8 mouse cellular contexts compared by ENCODE assay signal in the genomic region with DNA sequence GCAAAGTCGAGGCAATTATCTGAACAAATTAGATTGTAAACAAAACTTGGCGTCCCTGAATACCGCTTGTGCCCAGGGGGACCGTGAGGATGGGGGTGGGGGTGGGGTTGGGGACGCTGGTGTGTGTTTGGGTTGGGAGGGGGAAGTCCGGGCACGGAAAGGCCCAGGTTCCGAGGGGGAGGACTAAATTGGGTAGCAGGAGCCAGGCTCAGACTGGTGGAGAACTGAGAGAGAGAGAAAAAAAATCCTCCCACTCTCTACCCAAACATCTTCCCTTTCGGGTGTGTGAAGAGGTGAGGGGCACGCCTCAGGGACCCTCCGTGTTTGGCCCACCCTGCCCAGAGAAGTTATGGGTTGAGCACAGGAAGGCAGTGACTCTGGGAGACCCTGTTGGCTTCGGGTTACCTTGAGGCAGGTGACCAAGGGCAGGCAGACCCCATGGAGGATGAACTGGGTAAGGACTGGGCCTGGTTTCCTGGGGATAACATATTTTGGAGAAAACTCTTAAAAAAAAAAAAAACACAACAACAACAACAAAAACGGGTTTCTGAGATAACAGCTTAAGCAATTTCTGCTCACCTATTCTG. TPM values are rescaled to one million over a fixed set of nuclear protein-coding genes. Genes with fewer than 3 reads are reported as not detected.
DNase-seq lines count a peak whose midpoint lies in the region; ATAC-seq and TF ChIP-seq lines count a peak whose summit lies in the region.

No protein-coding gene starts in this region.

- peak overlapping the region; percentile 98 for H3K4me3 ChIP-seq in lung, embryonic 15.5 days
- H3K4me3 ChIP-seq in embryonic facial prominence, embryonic 15.5 days (replicated peaks), result peak overlapping the region; percentile 81
- H3K4me3 ChIP-seq in limb, embryonic 13.5 days, result peak overlapping the region; percentile 87
- peak overlapping the region; percentile 99 for H3K4me3 ChIP-seq in small intestine, adult 2 months (ENCODE audit: low read depth, low read length)

- peak overlapping the region; percentile 81 for H3K4me2 ChIP-seq in lung, embryonic 15.5 days
- peak overlapping the region; percentile 92 for H3K4me2 ChIP-seq in embryonic facial prominence, embryonic 15.5 days (replicated peaks)
- H3K4me2 ChIP-seq in limb, embryonic 13.5 days (replicated peaks), result peak overlapping the region; percentile 82

- no peaks in the 10 kb centered on the region for H3K9me3 ChIP-seq in lung, embryonic 15.5 days
- no peaks in the 10 kb centered on the region for H3K9me3 ChIP-seq in embryonic facial prominence, embryonic 15.5 days (replicated peaks)
- no peaks in the 10 kb centered on the region for H3K9me3 ChIP-seq in limb, embryonic 13.5 days

- ATAC-seq in lung, embryonic 15.5 days (ENCODE audit: borderline replicate concordance, extremely low read depth, low FRiP score, low TSS enrichment), result 0 out of 2 replicates have a peak, but pooled peaks have one; percentile 1
- no peak for ATAC-seq in embryonic facial prominence, embryonic 15.5 days (ENCODE audit: insufficient number of reproducible peaks, low FRiP score, low TSS enrichment, low read depth)
- no peak for ATAC-seq in limb, embryonic 13.5 days (ENCODE audit: low FRiP score, low read depth)

- TF ChIP-seq POLR2A in small intestine, adult 2 months (IDR thresholded peaks at IDR 0.05; ENCODE audit: low read depth, low read length), result no peak

- peaks cover 38% of the 10 kb centered on the region for H3K4me1 ChIP-seq in lung, embryonic 15.5 days
- H3K4me1 ChIP-seq in embryonic facial prominence, embryonic 15.5 days, result peaks cover 43% of the 10 kb centered on the region
- peaks cover 39% of the 10 kb centered on the region for H3K4me1 ChIP-seq in limb, embryonic 13.5 days
- H3K4me1 ChIP-seq in small intestine, adult 2 months (ENCODE audit: control insufficient read depth, insufficient read depth, insufficient read length, low read length), result peaks cover 16% of the 10 kb centered on the region

- peak overlapping the region; percentile 98 for H3K9ac ChIP-seq in lung, embryonic 15.5 days
- peak overlapping the region; percentile 39 for H3K9ac ChIP-seq in embryonic facial prominence, embryonic 15.5 days
- peak overlapping the region; percentile 96 for H3K9ac ChIP-seq in limb, embryonic 13.5 days

- no peaks in the 10 kb centered on the region for H3K36me3 ChIP-seq in lung, embryonic 15.5 days
- no peaks in the 10 kb centered on the region for H3K36me3 ChIP-seq in embryonic facial prominence, embryonic 15.5 days
- peaks cover 3% of the 10 kb centered on the region; the same call in 1 of the 2 replicates for H3K36me3 ChIP-seq in limb, embryonic 13.5 days
- H3K36me3 ChIP-seq in small intestine, adult 2 months (ENCODE audit: control insufficient read depth, insufficient read depth, low read length), result no peaks in the 10 kb centered on the region

- no peak for DNase-seq in lung, adult 18-20 months
- no peak for DNase-seq in urinary bladder, postnatal 10 days (ENCODE audit: low spot score)
- DNase-seq in gastrocnemius, postnatal 4 days (ENCODE audit: low spot score in 2 of 2), result no peak
- DNase-seq in left cerebral cortex, adult 9 months (ENCODE audit: low spot score in 2 of 2), result no peak

- H3K27ac ChIP-seq in lung, embryonic 15.5 days, result peak overlapping the region; percentile 99
- peak overlapping the region; percentile 95 for H3K27ac ChIP-seq in embryonic facial prominence, embryonic 15.5 days (replicated peaks)
- peak overlapping the region; percentile 96 for H3K27ac ChIP-seq in limb, embryonic 13.5 days
- peak overlapping the region; percentile 38 for H3K27ac ChIP-seq in small intestine, adult 2 months (ENCODE audit: insufficient read depth, low read depth, low read length)

- WGBS in lung, embryonic 15.5 days, result 3% methylated on average over 13 of the region's 13 CpGs
- WGBS in embryonic facial prominence, embryonic 15.5 days, result 3% methylated on average over 13 of the region's 13 CpGs
- 4% methylated on average over 13 of the region's 13 CpGs for WGBS in limb, embryonic 13.5 days
- 6% methylated on average over 13 of the region's 13 CpGs for WGBS in small intestine, adult 2 months

- no peaks in the 10 kb centered on the region for H3K27me3 ChIP-seq in lung, embryonic 15.5 days
- H3K27me3 ChIP-seq in embryonic facial prominence, embryonic 15.5 days, result 0 out of 2 replicates have a peak, but pooled peaks cover 3% of the 10 kb centered on the region
- 0 out of 2 replicates have a peak, but pooled peaks cover 5% of the 10 kb centered on the region for H3K27me3 ChIP-seq in limb, embryonic 13.5 days
- no peaks in the 10 kb centered on the region for H3K27me3 ChIP-seq in small intestine, adult 2 months (ENCODE audit: control insufficient read depth, insufficient read depth, low read length)

- no peak for TF ChIP-seq CTCF in small intestine, adult 2 months (IDR thresholded peaks at IDR 0.05; ENCODE audit: extremely low read depth, insufficient read length, insufficient replicate concordance, low read depth, low read length)

RNA-seq across cellular contexts. Expression of gene Foxp4, which starts 1.0 kb away (rescaled TPM):
- polyA plus RNA-seq in lung, embryonic 15.5 days (2015; fragmentation: Nextera tagmentation; extraction: Ambion mirVana), result 23.7 and 24.1 TPM in 2 replicates
- polyA plus RNA-seq in embryonic facial prominence, embryonic 15.5 days (2015; fragmentation: Nextera tagmentation; extraction: Ambion mirVana), result 17.0 and 19.3 TPM in 2 replicates
- 25.9 and 30.2 TPM in 2 replicates for polyA plus RNA-seq in limb, embryonic 13.5 days (2015; fragmentation: Nextera tagmentation; extraction: Ambion mirVana)
- 66.9 and 126 TPM in 2 replicates for polyA plus RNA-seq in small intestine, adult 2 months (2012; rRNA removed)
- total RNA-seq in gastrocnemius, postnatal 4 days (2021), result 10 to 100 TPM; 18.9 to 22.3 TPM

Comparison
In these comparisons a context has a peak if more than half of its experiments do, and no peak if none do; other contexts are left out.
1. H3K27ac ChIP-seq: peak in every context shown above with its lines; median percentile 99 in lung, embryonic 15.5 days; 96 in limb, embryonic 13.5 days; 95 in embryonic facial prominence, embryonic 15.5 days; 38 in small intestine, adult 2 months.
2. H3K9ac ChIP-seq: peak in every context shown above with its lines; median percentile 98 in lung, embryonic 15.5 days; 96 in limb, embryonic 13.5 days; 39 in embryonic facial prominence, embryonic 15.5 days.